Mouse (Mus musculus): ENCODE measurements around the gene Olfr750.

Gene Olfr750

GRCm38 (mm10) chr14:51088166-51088969 lies 14.1 kb upstream of the Olfr750 start:
- peak; percentile 94 for DNase-seq

DNA sequence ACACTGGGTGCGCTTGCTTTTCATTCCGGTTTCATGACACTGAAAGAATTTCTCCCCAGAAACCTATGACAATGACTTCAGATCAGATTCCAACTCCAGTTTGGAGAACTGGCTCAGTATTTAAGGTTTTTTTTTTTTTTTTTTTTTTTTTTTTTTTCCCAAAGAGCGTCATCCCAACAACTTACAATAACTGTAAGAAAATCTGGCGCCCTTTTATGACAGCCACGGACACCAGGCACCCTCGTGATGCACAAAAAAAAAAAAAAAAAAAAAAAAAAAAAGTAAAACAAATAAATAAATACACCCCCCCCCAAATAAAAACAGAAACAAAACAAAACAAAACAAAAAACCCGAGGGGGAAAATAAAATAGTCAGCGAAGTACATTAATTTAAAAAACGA lies 13.5 kb upstream of the Olfr750 start:
- no peak for DNase-seq

DNA sequence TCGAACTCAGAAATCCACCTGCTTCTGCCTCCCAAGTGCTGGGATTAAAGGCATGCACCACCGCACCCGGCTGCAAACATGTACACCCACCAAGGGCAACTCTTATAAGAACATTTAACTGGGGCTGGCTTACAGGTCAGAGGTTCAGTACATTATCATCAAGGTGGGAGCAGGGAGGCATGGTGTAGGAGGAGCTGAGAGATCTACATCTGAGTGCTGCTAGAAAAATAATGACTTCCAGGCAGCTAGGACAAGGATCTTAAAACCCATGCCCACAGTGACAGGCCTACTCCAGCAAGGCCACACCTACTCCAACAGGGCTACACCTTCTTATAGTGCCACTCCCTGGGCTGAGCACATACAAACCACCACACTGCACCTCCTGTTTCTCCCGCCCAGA lies 11.7 kb upstream of the Olfr750 start:
- no peak for DNase-seq

GRCm38 (mm10) chr14:51085086-51085485 lies 10.9 kb upstream of the Olfr750 start:
- no peak for DNase-seq

DNA sequence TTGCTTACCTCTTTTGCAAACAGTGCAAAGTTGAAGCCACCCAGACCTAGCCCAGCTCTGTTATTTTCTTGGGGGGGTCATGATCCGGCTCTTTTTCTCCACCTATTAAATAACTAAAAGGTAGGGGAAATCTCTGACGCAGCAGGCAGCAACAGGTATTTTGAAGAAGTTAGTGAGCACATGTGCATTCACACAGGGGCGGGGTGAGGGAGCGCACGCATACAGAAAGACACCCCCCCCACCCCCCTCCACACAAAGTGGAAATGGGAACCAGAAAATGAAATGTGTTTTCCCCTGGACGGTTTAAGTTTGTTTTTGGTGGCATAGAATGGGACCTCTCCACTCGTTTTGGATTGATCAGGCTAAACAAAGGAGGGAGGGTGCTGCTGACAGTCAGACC lies 9.6 kb upstream of the Olfr750 start:
- no peak for DNase-seq

DNA sequence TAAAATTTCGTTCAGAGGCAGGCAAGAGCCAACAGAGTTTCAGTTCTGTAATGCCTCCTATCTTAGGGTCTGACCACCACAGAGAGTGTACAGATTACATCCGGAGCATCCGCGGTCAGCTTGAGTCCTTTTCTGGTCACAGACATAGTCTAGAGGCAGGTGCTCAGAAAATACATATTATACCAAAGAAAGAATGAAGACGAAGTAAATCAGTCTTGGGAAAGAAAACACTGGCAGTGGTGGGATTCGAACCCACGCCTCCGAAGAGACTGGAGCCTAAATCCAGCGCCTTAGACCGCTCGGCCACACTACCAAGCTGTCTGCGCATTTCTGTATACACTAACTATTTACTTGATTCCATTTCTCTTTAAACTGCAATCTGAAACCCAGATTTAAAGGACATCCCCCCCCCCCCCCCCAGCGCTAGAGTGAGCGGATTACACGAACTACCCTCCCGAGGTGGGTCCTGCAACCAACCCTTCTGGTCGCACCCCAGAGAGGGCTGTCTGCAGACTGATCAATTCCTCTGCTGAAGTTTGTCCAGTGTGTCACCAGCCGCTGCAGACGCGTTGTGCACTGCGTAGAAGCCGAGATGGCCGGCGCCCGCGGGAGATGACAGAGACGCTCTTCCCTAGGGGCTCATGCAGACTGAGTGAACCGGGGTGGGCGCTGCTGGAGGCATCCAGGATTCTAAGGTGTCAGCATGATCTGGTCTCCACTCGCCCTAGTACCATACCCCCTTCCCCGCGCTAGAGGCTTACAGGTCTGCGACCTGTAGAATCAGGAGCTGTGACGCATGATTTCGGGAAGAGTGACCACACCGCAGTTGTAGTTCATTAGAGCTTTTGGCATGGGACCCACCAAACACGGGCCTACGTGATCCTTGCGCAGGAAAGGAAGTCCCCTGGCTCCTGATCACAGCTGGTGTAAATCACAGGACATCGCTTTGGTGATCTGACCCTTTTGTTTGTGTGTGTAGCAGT lies 8.7 kb upstream of the Olfr750 start:
- peak; percentile 81 for DNase-seq

GRCm38 (mm10) chr14:51081035-51081434 lies 6.8 kb upstream of the Olfr750 start:
- no peak for DNase-seq

GRCm38 (mm10) chr14:51079180-51079579 lies 4.9 kb upstream of the Olfr750 start:
- no peak for DNase-seq

DNA sequence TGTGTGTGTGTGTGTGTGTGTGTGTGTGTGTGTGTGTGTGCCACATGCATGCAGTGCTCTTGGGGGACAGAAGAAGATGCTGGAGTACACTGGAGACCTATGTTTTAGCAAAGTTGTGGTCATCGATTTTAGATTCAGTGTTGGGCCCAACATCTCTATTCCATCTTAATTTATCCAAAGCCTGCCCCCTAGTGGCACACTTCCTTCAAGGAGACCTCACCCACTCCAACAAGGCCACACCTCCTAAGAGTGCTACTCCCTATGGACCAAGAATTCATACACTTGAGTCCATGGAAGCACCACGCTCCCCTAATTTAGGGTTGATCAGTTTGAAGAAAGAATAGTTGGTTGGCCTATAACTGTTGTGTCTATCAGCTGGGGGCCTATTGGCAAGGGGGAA lies 4.6 kb downstream of the Olfr750 start:
- peak; percentile 91 for DNase-seq

DNA sequence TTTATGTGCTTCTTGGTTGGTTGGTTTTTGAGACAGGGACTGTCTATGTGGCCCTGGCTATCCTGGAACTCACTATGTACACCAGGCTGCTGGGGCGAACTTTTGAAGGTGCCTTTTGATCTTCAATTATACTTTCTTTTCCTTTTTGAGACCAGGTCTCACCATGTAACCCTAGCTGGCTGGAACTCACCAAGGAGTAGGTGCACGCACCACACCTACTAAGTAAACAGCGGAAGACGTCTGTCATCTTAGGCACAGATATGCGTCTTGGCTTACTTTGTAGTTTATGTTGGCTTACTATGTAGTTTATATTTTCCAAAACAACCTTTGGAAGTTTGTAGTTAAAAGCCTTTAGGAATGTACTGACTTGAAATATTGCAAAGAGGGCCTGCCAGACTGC lies 5.3 kb downstream of the Olfr750 start:
- DNase-seq, result no peak

DNA sequence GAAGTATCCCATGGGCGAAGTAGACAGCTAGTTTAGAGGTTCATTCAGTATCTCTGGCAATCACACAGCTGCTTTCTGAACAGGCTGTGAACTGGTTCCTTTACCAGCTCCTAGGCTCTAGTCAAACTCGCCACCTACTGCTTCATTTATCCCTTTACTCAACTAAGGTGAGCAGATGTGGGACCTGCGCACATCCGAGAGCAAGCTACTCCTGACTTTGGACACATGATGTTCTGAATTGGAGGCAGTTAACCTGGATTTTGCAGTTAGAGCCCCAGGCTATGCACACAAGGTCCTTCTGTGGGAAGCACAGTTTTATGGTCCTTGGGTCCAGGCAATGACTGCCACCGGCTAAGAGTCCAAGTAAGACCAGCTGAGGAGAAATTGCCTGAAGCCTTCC lies 13.5 kb downstream of the Olfr750 start:
- no peak for DNase-seq

DNA sequence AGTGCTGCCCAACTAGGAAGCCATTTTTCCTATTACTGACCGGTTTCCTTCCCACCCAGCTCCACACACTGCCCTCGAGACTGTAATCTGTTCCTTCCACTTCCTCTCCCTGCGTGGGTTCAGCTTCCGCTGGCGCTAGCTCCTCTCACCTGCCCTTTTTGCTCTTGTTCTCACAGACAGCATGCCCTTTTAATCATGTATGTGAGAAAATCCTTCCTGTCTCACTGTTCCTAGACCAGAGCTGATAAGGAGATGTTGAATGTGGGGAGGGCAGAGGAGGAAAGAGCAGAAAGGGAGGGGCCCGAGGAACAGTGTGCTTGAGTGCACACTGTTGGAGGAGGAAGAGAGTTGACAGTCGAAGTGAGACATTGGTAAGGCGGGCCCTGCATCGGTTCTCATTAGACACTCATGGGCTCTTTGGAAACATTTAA lies 16.8 kb downstream of the Olfr750 start, which contains the start of gene Rnase12:
Gene Rnase12, minus strand, starts transcription at position 261 of the 431 bp plus-strand sequence.
- no peak for DNase-seq

DNA sequence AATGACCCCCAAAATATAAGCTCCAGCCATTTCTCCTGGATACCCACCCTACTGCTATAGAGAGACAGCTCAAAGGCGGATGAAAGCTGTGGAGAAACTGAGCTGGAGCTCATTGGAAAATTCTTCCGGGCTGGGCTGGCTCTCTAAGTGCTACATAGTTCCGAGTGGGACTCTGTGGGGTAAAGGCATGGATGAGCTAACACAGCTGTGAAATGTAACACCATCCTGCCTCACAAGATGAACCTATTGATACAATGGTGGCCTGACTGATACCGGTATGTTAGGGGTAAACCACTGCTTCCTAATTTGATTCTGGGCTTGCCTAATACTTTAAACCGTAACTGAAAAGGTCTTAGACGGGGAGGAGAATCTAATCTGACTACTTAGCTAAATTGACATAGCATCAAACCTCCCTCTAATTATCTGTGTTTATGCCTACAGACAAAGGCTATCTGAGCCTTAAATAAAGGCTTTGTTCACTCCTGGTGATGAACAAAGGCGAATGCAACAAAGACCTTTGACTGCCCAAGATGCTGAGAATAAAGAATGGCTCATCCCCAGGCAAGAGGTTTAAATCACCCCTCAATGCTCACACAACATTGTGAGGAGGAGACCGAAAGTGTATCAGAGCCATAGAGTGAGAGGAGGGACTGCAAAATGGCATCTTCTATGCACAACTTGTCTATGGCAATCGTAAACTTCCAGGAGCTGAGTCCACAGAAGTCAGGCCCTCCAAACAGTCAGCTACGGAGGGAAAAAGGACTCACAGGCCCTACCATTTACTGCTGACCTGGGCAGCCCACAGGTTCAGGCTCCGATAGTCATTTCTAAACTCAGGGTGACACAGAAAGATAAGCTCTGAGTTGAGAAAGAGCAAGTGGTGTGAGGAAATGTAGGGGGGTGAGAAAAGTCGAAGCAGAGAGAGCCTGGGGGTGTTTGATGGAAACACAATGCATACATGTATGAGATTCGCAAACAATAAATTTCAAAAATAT lies 19.7 kb downstream of the Olfr750 start:
- no peak for DNase-seq

GRCm38 (mm10) chr14:51053176-51053575 lies 21.1 kb downstream of the Olfr750 start:
- DNase-seq, result no peak

GRCm38 (mm10) chr14:51051941-51052340 lies 22.3 kb downstream of the Olfr750 start:
- DNase-seq, result no peak

- DNase-seq, result no peak
These were observed 24.2 kb downstream of the Olfr750 start, which contains the start of gene Rnase11 for GRCm38 (mm10) chr14:51050063-51050462. Gene Rnase11 (minus strand): TSS chr14:51050163.

DNA sequence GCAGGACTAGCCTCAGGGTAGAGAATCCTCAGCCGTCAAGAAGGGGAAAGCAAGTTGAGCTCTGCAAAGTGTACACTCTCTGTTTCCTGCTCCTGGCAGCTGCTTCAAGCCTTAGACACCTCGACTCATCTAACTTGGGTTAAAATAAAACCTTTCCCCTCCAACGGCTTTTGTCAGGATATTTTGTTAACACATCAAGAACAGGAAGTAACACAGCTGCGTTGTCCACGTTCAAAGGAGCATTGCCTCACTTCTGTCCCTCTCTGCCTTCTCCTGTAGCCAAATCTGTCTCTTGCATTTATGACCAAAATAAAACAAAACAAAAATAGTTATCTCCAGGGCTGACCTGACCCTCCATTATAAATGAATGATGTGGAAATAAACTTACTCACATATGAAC lies 26.4 kb downstream of the Olfr750 start:
- no peak for DNase-seq

GRCm38 (mm10) chr14:51041769-51042168 lies 32.5 kb downstream of the Olfr750 start, which contains the start of gene Rnase9:
Gene Rnase9 (minus strand): TSS chr14:51041869.
- DNase-seq, result no peak

DNA sequence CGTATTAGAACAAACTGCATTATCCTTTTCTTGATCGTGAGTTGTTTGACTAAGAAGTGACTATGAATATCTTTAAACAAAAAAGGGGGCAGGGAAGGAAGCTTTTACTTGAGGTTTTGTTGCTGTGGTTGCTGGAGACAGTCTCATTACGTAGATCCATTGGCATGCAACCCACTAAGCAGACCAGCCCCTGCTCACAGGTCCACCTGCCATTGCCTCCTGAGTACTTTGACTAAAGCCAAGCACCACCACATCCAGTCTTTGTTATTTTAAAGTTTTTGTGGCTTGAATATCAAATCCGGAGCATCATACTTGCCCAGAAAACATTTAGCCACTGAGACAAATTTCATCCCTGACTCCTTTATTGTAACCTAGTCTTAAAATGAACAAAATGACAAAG lies 38.0 kb downstream of the Olfr750 start:
- DNase-seq, result no peak

DNA sequence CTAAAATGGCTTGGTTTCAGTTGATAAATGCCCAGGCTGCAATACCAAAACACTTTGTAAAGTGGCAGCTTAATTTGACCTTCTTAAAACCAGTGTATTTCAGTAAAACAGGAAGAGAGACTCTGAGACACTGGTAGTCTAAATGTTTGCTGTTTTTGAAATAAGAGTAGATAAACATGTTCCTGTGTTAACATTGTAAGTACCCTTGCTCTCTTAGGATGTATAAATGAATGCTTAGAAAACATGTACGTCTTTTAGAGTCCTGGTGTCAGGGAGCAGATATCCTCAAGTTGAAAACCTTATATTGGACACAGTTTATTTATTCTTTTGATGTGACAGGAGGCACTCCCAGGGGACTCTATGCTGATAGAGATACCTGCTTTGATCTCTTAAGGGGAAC lies 39.0 kb downstream of the Olfr750 start:
- DNase-seq, result no peak

DNA sequence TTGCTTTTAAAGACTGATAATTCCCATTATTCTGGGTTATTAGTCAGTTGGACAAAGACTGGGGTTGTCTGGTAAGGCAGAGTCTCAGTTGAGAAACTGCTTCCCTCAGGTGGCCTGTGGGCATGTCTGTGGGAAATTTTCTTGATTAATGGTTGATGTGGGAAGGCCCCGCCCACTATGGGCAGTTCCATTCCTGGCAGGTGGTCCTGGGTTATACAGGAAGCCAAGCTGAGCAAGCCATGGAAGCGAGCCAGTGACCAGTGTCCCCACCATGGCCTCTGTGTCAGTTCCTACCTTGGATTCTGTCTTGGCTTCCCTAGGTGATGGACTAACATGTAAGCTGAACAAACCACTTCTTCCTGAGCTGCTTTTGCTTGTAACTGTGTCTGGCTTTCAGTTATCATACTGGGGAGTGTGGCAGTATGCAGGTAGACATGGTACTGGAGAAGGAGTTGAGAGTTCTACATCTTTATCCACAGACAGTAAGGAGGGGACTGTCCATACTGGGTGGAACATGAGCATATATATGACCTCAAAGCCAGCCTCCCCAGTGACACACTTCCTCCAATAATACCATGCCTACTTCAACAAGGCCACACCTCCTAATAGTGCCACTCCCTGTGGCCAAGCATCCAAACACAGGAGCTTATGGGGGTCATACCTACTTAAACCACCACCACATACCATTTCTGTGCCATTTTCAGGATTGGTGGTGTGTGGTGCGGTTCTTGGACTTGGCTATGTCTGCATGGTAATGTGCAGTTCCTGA lies 46.7 kb downstream of the Olfr750 start:
- no peak for DNase-seq
